Mouse (Mus musculus) C2C12 (cell line): ENCODE results near the gene Ccnd1.

ENCODE experiments used
- CEBPB ChIP-seq: IDR thresholded peaks from one replicate; pipeline ENCODE4 v1.6.1; 2011; ENCODE audit warnings: low read depth, mild to moderate bottlenecking, control low read depth, moderate library complexity
- CTCF ChIP-seq: IDR thresholded peaks from one replicate; pipeline ENCODE4 v1.5.1; 2011; ENCODE audit not compliant: control insufficient read depth, insufficient read depth, insufficient read length
- MAX ChIP-seq: IDR thresholded peaks from one replicate; pipeline ENCODE4 v1.6.1; 2011; ENCODE audit warnings: mild to moderate bottlenecking, control low read depth
- MYOG ChIP-seq: IDR thresholded peaks from one replicate; pipeline ENCODE4 v1.6.1; 2011; ENCODE audit not compliant: control insufficient read depth, insufficient read length; ENCODE audit errors: extremely low read depth

- TF ChIP-seq MYOG (no peak), CTCF (no peak), MAX (no peak), CEBPB (no peak)
Measured at GRCm38 (mm10) chr7:144928889-144929210, 10.9 kb downstream of the Ccnd1 start.
